Mouse (Mus musculus): ENCODE data around the gene Gm3002.
"Not testable (repeated sequence)": the region's sequence is repeated elsewhere in the genome, so short reads cannot be mapped to it uniquely, and the experiment has no call there.

Gene Gm3002

GRCm38 (mm10) chr14:3809774-3810173 is at the start of gene Gm3002:
TSS of gene Gm3002 (plus strand) at chr14:3810074.
- not testable (repeated sequence) for DNase-seq (ENCODE audit: low read depth)

- DNase-seq (ENCODE audit: low read depth): not testable (repeated sequence)
These were observed 36.1 kb downstream of the Gm3002 start, which contains the start of gene Gm3033 for GRCm38 (mm10) chr14:3845945-3846344. TSS of gene Gm3033 (plus strand) at chr14:3846245.

- not testable (repeated sequence) for DNase-seq (ENCODE audit: low read depth)
These were observed 74.0 kb downstream of the Gm3002 start, which contains the start of gene Gm2916 for GRCm38 (mm10) chr14:3883872-3884271. TSS of gene Gm2916 (plus strand) at chr14:3884172.

GRCm38 (mm10) chr14:3931456-3931855 is 121.6 kb downstream of the Gm3002 start, which contains the start of gene Gm3029:
TSS of gene Gm3029 (plus strand) at chr14:3931756.
- not testable (repeated sequence) for DNase-seq (ENCODE audit: low read depth)

GRCm38 (mm10) chr14:3963247-3963646 is 153.4 kb downstream of the Gm3002 start, which contains the start of gene Gm3095:
TSS of gene Gm3095 (plus strand) at chr14:3963547.
- not testable (repeated sequence) for DNase-seq (ENCODE audit: low read depth)

- DNase-seq (ENCODE audit: low read depth): not testable (repeated sequence)
These were observed 188.2 kb downstream of the Gm3002 start, which contains the start of gene Gm3099 for GRCm38 (mm10) chr14:3998094-3998493. TSS of gene Gm3099 (plus strand) at chr14:3998394.
